Mouse (Mus musculus) ES-E14 (cell line): ENCODE measurements at regions not wholly inside any gene's neighbourhood (a gene's known extent, or its start where the extent isn't known, plus 50 kb on each side); places are given as distances from the start of the nearest gene placed in this dataset.

ENCODE experiments used
- CHD2 ChIP-seq: IDR thresholded peaks from 2 replicates; pipeline ENCODE4 v1.6.1; 2014; ENCODE audit warnings: mild to moderate bottlenecking, low read depth, low read length, inconsistent platforms
- HCFC1 ChIP-seq: IDR thresholded peaks from 2 replicates; pipeline ENCODE4 v1.6.1; 2012; ENCODE audit warnings: low read length, inconsistent platforms, borderline replicate concordance; ENCODE audit not compliant: insufficient read depth
- MAFK ChIP-seq: IDR thresholded peaks from 2 replicates; pipeline ENCODE4 v1.6.1; 2014; ENCODE audit warnings: mild to moderate bottlenecking, low read depth, low read length, inconsistent platforms; ENCODE audit not compliant: insufficient read depth
- ZC3H11A ChIP-seq: IDR thresholded peaks from 2 replicates; pipeline ENCODE4 v1.6.1; 2012; ENCODE audit warnings: low read depth, mild to moderate bottlenecking, inconsistent platforms, low read length, borderline replicate concordance
- ZNF384 ChIP-seq: IDR thresholded peaks from 2 replicates; pipeline ENCODE4 v1.6.1; 2012; ENCODE audit warnings: low read depth, low read length, inconsistent platforms

DNA sequence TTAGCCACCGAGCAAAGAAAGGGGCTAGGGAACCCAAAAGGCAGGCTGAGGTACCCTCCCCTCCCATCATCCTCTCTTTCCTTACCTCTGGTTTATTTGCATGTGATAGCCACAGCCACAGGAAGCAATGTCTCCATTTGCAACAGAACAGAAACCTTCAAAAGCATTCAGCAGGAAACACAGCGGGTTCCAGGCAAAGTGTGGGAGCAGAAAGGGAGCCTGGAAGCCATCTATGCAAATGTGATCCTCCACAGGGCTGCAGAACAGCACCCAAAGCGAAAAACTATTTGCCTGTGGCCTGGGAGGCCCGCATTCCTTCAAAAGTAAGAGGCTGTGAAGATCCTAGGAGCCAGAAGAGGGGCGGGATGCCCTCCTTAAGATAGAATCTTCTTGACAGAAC lies 177.6 kb downstream of the Sox9 start:
- no peak for TF ChIP-seq ZC3H11A
- TF ChIP-seq CHD2 = no peak
- no peak for TF ChIP-seq MAFK
- TF ChIP-seq HCFC1 = no peak
- TF ChIP-seq ZNF384 = no peak
